Mouse (Mus musculus) heart, embryonic 10.5 days (tissue): Measurements from ENCODE around the gene Ptprk. TPM values are rescaled to one million over a fixed set of nuclear protein-coding genes. Genes with fewer than 3 reads are reported as not detected.

Experiments
- DNase-seq: peaks from one replicate; pipeline ENCODE4 v3.0.0-alpha.2; 2017; ENCODE audit warnings: low spot score
- H3K27ac ChIP-seq: fragments of 300-500 bp; sonication (generic); 2 replicates; pipeline ENCODE4 v1.5.1; 2016; ENCODE audit warnings: mild to moderate bottlenecking
- H3K27me3 ChIP-seq: fragments of 300-500 bp; sonication (generic); 2 replicates; pipeline ENCODE4 v1.6.1; 2016; ENCODE audit warnings: mild to moderate bottlenecking; ENCODE audit not compliant: poor library complexity, insufficient read depth, severe bottlenecking
- H3K36me3 ChIP-seq: fragments of 300-500 bp; sonication (generic); 2 replicates; pipeline ENCODE4 v1.6.1; 2016; ENCODE audit warnings: mild to moderate bottlenecking, moderate library complexity
- H3K4me1 ChIP-seq: fragments of 300-500 bp; sonication (generic); 2 replicates; pipeline ENCODE4 v1.6.1; 2016; ENCODE audit warnings: mild to moderate bottlenecking
- H3K4me3 ChIP-seq: fragments of 300-500 bp; sonication (generic); 2 replicates; pipeline ENCODE4 v1.5.1; 2016; ENCODE audit warnings: mild to moderate bottlenecking, moderate library complexity
- H3K9me3 ChIP-seq: fragments of 300-500 bp; sonication (generic); 2 replicates; pipeline ENCODE4 v1.6.1; 2016; ENCODE audit warnings: mild to moderate bottlenecking, moderate library complexity
- WGBS: fragments of 180-500 bp; shearing (Covaris S2); methylation state at CpG from one replicate; pipeline ENCODE4 v1.1.7; 2016; 5-methylcytosine and 5-hydroxymethylcytosine counted together
- polyA plus RNA-seq: library from polyadenylated mRNA; unstranded; fragments of >200 nt; fragmentation: Nextera tagmentation; extraction: Ambion mirVana; gene quantifications from 2 replicates; pipeline ENCODE4 v1.2.1, GENCODE M21; 2016

Gene Ptprk
- polyA plus RNA-seq, 1 experiment from 2014 or later: 39.0 TPM

- Histone ChIP-seq H3K27ac (no peak overlapping the region), H3K4me3 (no peak overlapping the region), H3K36me3 (peaks cover 11% of the 10 kb centered on the region; the same call in 1 of the 2 replicates), H3K9me3 (no peaks in the 10 kb centered on the region), H3K4me1 (no peaks in the 10 kb centered on the region), H3K27me3 (no peaks in the 10 kb centered on the region)
- 91% methylated on average over 2 of the region's 2 CpGs for WGBS
- DNase-seq: no peak
These were observed 492.2 kb downstream of the Ptprk start for GRCm38 (mm10) chr10:28566828-28567227.

- Histone ChIP-seq H3K27me3 (no peaks in the 10 kb centered on the region), H3K36me3 (peaks cover 11% of the 10 kb centered on the region; the same call in 1 of the 2 replicates), H3K9me3 (no peaks in the 10 kb centered on the region), H3K27ac (no peak overlapping the region), H3K4me1 (no peaks in the 10 kb centered on the region), H3K4me3 (no peak overlapping the region)
- no peak for DNase-seq
- WGBS: 90% methylated on average over 3 of the region's 3 CpGs
These were observed 492.8 kb downstream of the Ptprk start for GRCm38 (mm10) chr10:28567441-28567840.

- no peak for DNase-seq
- H3K4me1 ChIP-seq: no peaks in the 10 kb centered on the region
- no peaks in the 10 kb centered on the region for H3K27me3 ChIP-seq
- no peaks in the 10 kb centered on the region for H3K9me3 ChIP-seq
- H3K36me3 ChIP-seq: peaks cover 11% of the 10 kb centered on the region; the same call in 1 of the 2 replicates
- H3K27ac ChIP-seq: no peak overlapping the region
- no peak overlapping the region for H3K4me3 ChIP-seq
- 68% methylated on average over 5 of the region's 5 CpGs for WGBS
These were observed 493.4 kb downstream of the Ptprk start for GRCm38 (mm10) chr10:28568047-28568446.

- no peak for DNase-seq
- Histone ChIP-seq H3K9me3 (no peaks in the 10 kb centered on the region), H3K4me1 (no peaks in the 10 kb centered on the region), H3K36me3 (peaks cover 8% of the 10 kb centered on the region; the same call in 1 of the 2 replicates), H3K4me3 (no peak overlapping the region), H3K27me3 (no peaks in the 10 kb centered on the region), H3K27ac (no peak overlapping the region)
- WGBS: 79% methylated on average over 5 of the region's 5 CpGs
These were observed 505.0 kb downstream of the Ptprk start for GRCm38 (mm10) chr10:28579596-28579995.

- DNase-seq: no peak
- H3K4me1 ChIP-seq: no peaks in the 10 kb centered on the region
- H3K36me3 ChIP-seq: peaks cover 8% of the 10 kb centered on the region; the same call in 1 of the 2 replicates
- 72% methylated on average over 4 of the region's 4 CpGs for WGBS
- H3K27me3 ChIP-seq: no peaks in the 10 kb centered on the region
- H3K27ac ChIP-seq: no peak overlapping the region
- no peak overlapping the region for H3K4me3 ChIP-seq
- H3K9me3 ChIP-seq: no peaks in the 10 kb centered on the region
These were observed 512.0 kb downstream of the Ptprk start for GRCm38 (mm10) chr10:28586565-28587138.

GRCm38 (mm10) chr10:28588401-28588800, 513.8 kb downstream of the Ptprk start:
- H3K9me3 ChIP-seq: no peaks in the 10 kb centered on the region
- 89% methylated on average over 4 of the region's 4 CpGs for WGBS
- no peak overlapping the region for H3K27ac ChIP-seq
- no peaks in the 10 kb centered on the region for H3K27me3 ChIP-seq
- peaks cover 8% of the 10 kb centered on the region; the same call in 1 of the 2 replicates for H3K36me3 ChIP-seq
- DNase-seq: no peak
- H3K4me1 ChIP-seq: no peaks in the 10 kb centered on the region
- H3K4me3 ChIP-seq: no peak overlapping the region

- Histone ChIP-seq H3K4me3 (no peak overlapping the region), H3K27me3 (no peaks in the 10 kb centered on the region), H3K4me1 (no peaks in the 10 kb centered on the region), H3K36me3 (peaks cover 8% of the 10 kb centered on the region; the same call in 1 of the 2 replicates), H3K27ac (no peak overlapping the region), H3K9me3 (no peaks in the 10 kb centered on the region)
- no peak for DNase-seq
- WGBS: 63% methylated on average over 3 of the region's 3 CpGs
These were observed 516.2 kb downstream of the Ptprk start for GRCm38 (mm10) chr10:28590822-28591221.

GRCm38 (mm10) chr10:28593566-28594292, 519.1 kb downstream of the Ptprk start:
- H3K4me1 ChIP-seq: no peaks in the 10 kb centered on the region
- H3K9me3 ChIP-seq: no peaks in the 10 kb centered on the region
- 50% methylated on average over 4 of the region's 4 CpGs for WGBS
- H3K4me3 ChIP-seq: no peak overlapping the region
- no peak overlapping the region for H3K27ac ChIP-seq
- DNase-seq: no peak
- no peaks in the 10 kb centered on the region for H3K27me3 ChIP-seq
- H3K36me3 ChIP-seq: peaks cover 8% of the 10 kb centered on the region; the same call in 1 of the 2 replicates

- Histone ChIP-seq H3K4me3 (no peak overlapping the region), H3K27me3 (no peaks in the 10 kb centered on the region), H3K27ac (no peak overlapping the region), H3K36me3 (peaks cover 5% of the 10 kb centered on the region; the same call in 1 of the 2 replicates), H3K4me1 (no peaks in the 10 kb centered on the region), H3K9me3 (no peaks in the 10 kb centered on the region)
- 95% methylated on average over 3 of the region's 3 CpGs for WGBS
- DNase-seq: no peak
These were observed 522.3 kb downstream of the Ptprk start for GRCm38 (mm10) chr10:28596897-28597296.

GRCm38 (mm10) chr10:28609136-28609535, 534.5 kb downstream of the Ptprk start:
- Histone ChIP-seq H3K36me3 (no peaks in the 10 kb centered on the region), H3K4me3 (no peak overlapping the region), H3K27ac (no peak overlapping the region), H3K4me1 (no peaks in the 10 kb centered on the region), H3K9me3 (no peaks in the 10 kb centered on the region), H3K27me3 (no peaks in the 10 kb centered on the region)
- 80% methylated on average over 3 of the region's 3 CpGs for WGBS
- DNase-seq: no peak

GRCm38 (mm10) chr10:28614396-28614795, 539.8 kb downstream of the Ptprk start:
- DNase-seq: no peak
- Histone ChIP-seq H3K27ac (no peak overlapping the region), H3K9me3 (no peaks in the 10 kb centered on the region), H3K4me3 (no peak overlapping the region), H3K4me1 (no peaks in the 10 kb centered on the region), H3K27me3 (no peaks in the 10 kb centered on the region), H3K36me3 (no peaks in the 10 kb centered on the region)
- WGBS: 89% methylated on average over 2 of the region's 2 CpGs

- DNase-seq: no peak
- Histone ChIP-seq H3K4me1 (no peaks in the 10 kb centered on the region), H3K9me3 (no peaks in the 10 kb centered on the region), H3K36me3 (no peaks in the 10 kb centered on the region), H3K27me3 (no peaks in the 10 kb centered on the region), H3K27ac (no peak overlapping the region), H3K4me3 (no peak overlapping the region)
- WGBS: 89% methylated on average over 7 of the region's 7 CpGs
These were observed 542.6 kb downstream of the Ptprk start for GRCm38 (mm10) chr10:28617203-28617602.

GRCm38 (mm10) chr10:28618002-28618401, 543.4 kb downstream of the Ptprk start:
- Histone ChIP-seq H3K27ac (no peak overlapping the region), H3K27me3 (no peaks in the 10 kb centered on the region), H3K9me3 (no peaks in the 10 kb centered on the region), H3K4me1 (no peaks in the 10 kb centered on the region), H3K4me3 (no peak overlapping the region), H3K36me3 (no peaks in the 10 kb centered on the region)
- DNase-seq: no peak
- WGBS: 78% methylated on average over 2 of the region's 2 CpGs
